ENCODE assay signal across 8 mouse cellular contexts in genomic region chr8:84601221-84601751, GRCm38 (mm10).
DNase-seq lines count a peak whose midpoint lies in the region; ATAC-seq and TF ChIP-seq lines count a peak whose summit lies in the region.

No protein-coding gene starts in this region.

- no peaks in the 10 kb centered on the region for H3K4me1 ChIP-seq in kidney, postnatal 0 days (replicated peaks; ENCODE audit: insufficient read depth, low read length)
- H3K4me1 ChIP-seq in embryonic facial prominence, embryonic 11.5 days (ENCODE audit: control insufficient read depth, insufficient read depth, low read length), result peaks cover 10% of the 10 kb centered on the region
- peaks cover 13% of the 10 kb centered on the region for H3K4me1 ChIP-seq in intestine, embryonic 15.5 days (replicated peaks)
- H3K4me1 ChIP-seq in neural tube, embryonic 11.5 days (ENCODE audit: control insufficient read depth, insufficient read depth, low read length), result peaks cover 12% of the 10 kb centered on the region

- H3K4me2 ChIP-seq in kidney, postnatal 0 days (ENCODE audit: low read length), result peak overlapping the region; percentile 52
- peak overlapping the region; percentile 68 for H3K4me2 ChIP-seq in embryonic facial prominence, embryonic 11.5 days (ENCODE audit: low read depth, low read length)
- H3K4me2 ChIP-seq in intestine, embryonic 15.5 days (replicated peaks), result peak overlapping the region; percentile 71
- H3K4me2 ChIP-seq in neural tube, embryonic 11.5 days (ENCODE audit: low read depth), result peak overlapping the region; percentile 60

- no peaks in the 10 kb centered on the region for H3K9me3 ChIP-seq in kidney, postnatal 0 days (replicated peaks; ENCODE audit: low read length)
- H3K9me3 ChIP-seq in embryonic facial prominence, embryonic 11.5 days (replicated peaks; ENCODE audit: control insufficient read depth, low read length), result no peaks in the 10 kb centered on the region
- no peaks in the 10 kb centered on the region for H3K9me3 ChIP-seq in intestine, embryonic 15.5 days
- H3K9me3 ChIP-seq in neural tube, embryonic 11.5 days (ENCODE audit: control insufficient read depth, low read length), result no peaks in the 10 kb centered on the region

- no peak for DNase-seq in kidney, postnatal 0 days (ENCODE audit: low spot score)
- DNase-seq in kidney, postnatal 4 days, result no peak
- peak; percentile 53 for DNase-seq in embryonic facial prominence, embryonic 11.5 days (ENCODE audit: low spot score)
- peak; percentile 30 for DNase-seq in neural tube, embryonic 11.5 days (ENCODE audit: low spot score)
- no peak for DNase-seq in MN1 (ENCODE audit: low spot score)
- no peak for DNase-seq in layer of hippocampus, adult 9-11 months
- DNase-seq in layer of hippocampus, adult 9-10 months (ENCODE audit: low spot score), result no peak

- 0 out of 2 replicates have a peak, but pooled peaks have one; percentile 41 for ATAC-seq in kidney, postnatal 0 days (replicated peaks; ENCODE audit: low FRiP score, low read depth)
- ATAC-seq in embryonic facial prominence, embryonic 11.5 days (replicated peaks; ENCODE audit: insufficient number of reproducible peaks, low FRiP score, low TSS enrichment, low read depth), result 0 out of 2 replicates have a peak, but pooled peaks have one; percentile 21
- ATAC-seq in intestine, embryonic 15.5 days, result peak; percentile 41
- no peak for ATAC-seq in neural tube, embryonic 11.5 days (ENCODE audit: insufficient read depth, low FRiP score, low TSS enrichment)

- 5% methylated on average over 19 of the region's 19 CpGs for WGBS in kidney, postnatal 0 days
- WGBS in embryonic facial prominence, embryonic 11.5 days, result 3% methylated on average over 19 of the region's 19 CpGs
- 13% methylated on average over 19 of the region's 19 CpGs for WGBS in intestine, embryonic 15.5 days
- WGBS in neural tube, embryonic 11.5 days, result 5% methylated on average over 19 of the region's 19 CpGs

- no peaks in the 10 kb centered on the region for H3K36me3 ChIP-seq in kidney, postnatal 0 days (ENCODE audit: insufficient read depth, low read length)
- H3K36me3 ChIP-seq in embryonic facial prominence, embryonic 11.5 days (replicated peaks; ENCODE audit: control insufficient read depth, insufficient read depth, low read depth, low read length), result no peaks in the 10 kb centered on the region
- H3K36me3 ChIP-seq in intestine, embryonic 15.5 days, result no peaks in the 10 kb centered on the region
- no peaks in the 10 kb centered on the region for H3K36me3 ChIP-seq in neural tube, embryonic 11.5 days (ENCODE audit: control insufficient read depth, insufficient read depth, low read length)

- 0 out of 2 replicates have a peak overlapping the region, but pooled peaks have one; percentile 10 for H3K9ac ChIP-seq in kidney, postnatal 0 days (ENCODE audit: low read depth, low read length)
- peak overlapping the region; percentile 43 for H3K9ac ChIP-seq in embryonic facial prominence, embryonic 11.5 days (replicated peaks; ENCODE audit: low read length)
- H3K9ac ChIP-seq in intestine, embryonic 15.5 days, result peak overlapping the region; percentile 32
- H3K9ac ChIP-seq in neural tube, embryonic 11.5 days (ENCODE audit: low read length), result peak overlapping the region; percentile 70; the same call in 1 of the 2 replicates

- H3K27me3 ChIP-seq in kidney, postnatal 0 days (ENCODE audit: insufficient read depth, low read length), result no peaks in the 10 kb centered on the region; the same call in 1 of the 2 replicates
- H3K27me3 ChIP-seq in embryonic facial prominence, embryonic 11.5 days (ENCODE audit: control insufficient read depth, insufficient read depth, low read length), result peaks cover 5% of the 10 kb centered on the region
- H3K27me3 ChIP-seq in intestine, embryonic 15.5 days (replicated peaks), result peaks cover 6% of the 10 kb centered on the region
- H3K27me3 ChIP-seq in neural tube, embryonic 11.5 days (ENCODE audit: control insufficient read depth, insufficient read depth, low read length), result peaks cover 5% of the 10 kb centered on the region; the same call in 1 of the 2 replicates

- no peak for TF ChIP-seq CTCF in kidney, postnatal 0 days (IDR thresholded peaks at IDR 0.05; ENCODE audit: low read depth)

- peak overlapping the region; percentile 21 for H3K4me3 ChIP-seq in kidney, postnatal 0 days (replicated peaks; ENCODE audit: low read depth, low read length)
- H3K4me3 ChIP-seq in embryonic facial prominence, embryonic 11.5 days (ENCODE audit: low read depth, low read length), result peak overlapping the region; percentile 32
- peak overlapping the region; percentile 37 for H3K4me3 ChIP-seq in intestine, embryonic 15.5 days (replicated peaks)
- peak overlapping the region; percentile 22 for H3K4me3 ChIP-seq in neural tube, embryonic 11.5 days (ENCODE audit: low read depth, low read length)

- H3K27ac ChIP-seq in kidney, postnatal 0 days, result no peak overlapping the region
- 0 out of 2 replicates have a peak overlapping the region, but pooled peaks have one; percentile 13 for H3K27ac ChIP-seq in embryonic facial prominence, embryonic 11.5 days (replicated peaks; ENCODE audit: low read depth, low read length)
- no peak overlapping the region for H3K27ac ChIP-seq in intestine, embryonic 15.5 days
- no peak overlapping the region for H3K27ac ChIP-seq in neural tube, embryonic 11.5 days (ENCODE audit: low read depth, low read length)

Comparison
In these comparisons a context has a peak if more than half of its experiments do, and no peak if none do; other contexts are left out.
1. DNase-seq: peak in embryonic facial prominence, embryonic 11.5 days (single experiment) and neural tube, embryonic 11.5 days (single experiment); none in kidney, postnatal 0 days (single experiment), kidney, postnatal 4 days (0 of 2), MN1 (single experiment), layer of hippocampus, adult 9-11 months (single experiment) and layer of hippocampus, adult 9-10 months (single experiment).
2. H3K9ac ChIP-seq: peak in every context shown above with its lines; median percentile 70 in neural tube, embryonic 11.5 days; 43 in embryonic facial prominence, embryonic 11.5 days; 32 in intestine, embryonic 15.5 days; 10 in kidney, postnatal 0 days.
3. Peak in every context shown above with its lines, with median percentiles within 50 percentile points of each other: H3K4me2 ChIP-seq and H3K4me3 ChIP-seq.